Mouse (Mus musculus): ENCODE results near the gene Mxi1.

GRCm38 (mm10) chr19:53419834-53420233, 109.5 kb downstream of the Mxi1 start:
- TF ChIP-seq CTCF (IDR thresholded peaks at IDR 0.05; ENCODE audit: control insufficient read depth, insufficient read depth, insufficient read length) = peak; percentile 45
- TF ChIP-seq USF1 (IDR thresholded peaks at IDR 0.05; ENCODE audit: low read depth) = no peak
- TF ChIP-seq MYOD1 (IDR thresholded peaks at IDR 0.05; ENCODE audit: control insufficient read depth, insufficient read length, low read depth) = no peak
- TF ChIP-seq MYOG (IDR thresholded peaks at IDR 0.05; ENCODE audit: control insufficient read depth, extremely low read depth, insufficient read length) = no peak
- no peak for TF ChIP-seq CEBPB (IDR thresholded peaks at IDR 0.05; ENCODE audit: low read depth)
